Mouse (Mus musculus): ENCODE measurements around the gene Ift122. TPM values are rescaled to one million over a fixed set of nuclear protein-coding genes. Genes with fewer than 3 reads are reported as not detected.
"Not testable (repeated sequence)": the region's sequence is repeated elsewhere in the genome, so short reads cannot be mapped to it uniquely, and the experiment has no call there.

The Ift122 gene
- total RNA-seq, 2 experiments from 2014 or later = 13.2 to 18.6 TPM

- intact Hi-C loops (cut with DNase I) = no loop called here
Measured at GRCm38 (mm10) chr6:115838745-115839144, 14.5 kb upstream of the Ift122 start.

DNA sequence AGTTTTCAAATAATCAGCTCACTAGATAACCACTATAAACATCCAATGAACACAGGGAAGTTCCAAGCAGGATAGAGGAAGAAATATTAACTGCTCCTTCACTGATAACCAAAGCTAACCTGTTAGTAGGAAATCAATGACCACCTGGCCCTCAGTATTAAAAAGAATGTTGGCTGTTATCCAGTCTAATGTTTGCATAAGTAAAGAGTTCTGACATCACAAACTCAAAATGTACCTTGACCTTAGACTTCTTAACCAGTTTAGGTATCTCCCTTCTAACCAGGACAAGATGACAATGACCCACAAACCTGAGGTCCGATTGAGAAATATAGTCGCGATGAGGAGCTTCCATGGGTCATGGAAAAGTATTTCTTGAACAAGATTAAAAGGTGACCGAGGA, 8.3 kb upstream of the Ift122 start:
- intact Hi-C loops (cut with DNase I) = loop anchor here (5.0 kb wide), 1 partner anchor 287 kb away; no protein-coding TSS in a partner anchor

More at GRCm38 (mm10) chr6:115838745-115839144, 14.5 kb upstream of the Ift122 start:
- no peak for DNase-seq

GRCm38 (mm10) chr6:115846640-115847411, 6.4 kb upstream of the Ift122 start:
- intact Hi-C loops (cut with DNase I) = loop anchor here (2.0 to 5.0 kb wide), 2 partner anchors 160 to 285 kb away; no protein-coding TSS in a partner anchor
- peak; percentile 58 to 78 for DNase-seq

More for the DNA sequence above, 8.3 kb upstream of the Ift122 start:
- no peak for DNase-seq

DNA sequence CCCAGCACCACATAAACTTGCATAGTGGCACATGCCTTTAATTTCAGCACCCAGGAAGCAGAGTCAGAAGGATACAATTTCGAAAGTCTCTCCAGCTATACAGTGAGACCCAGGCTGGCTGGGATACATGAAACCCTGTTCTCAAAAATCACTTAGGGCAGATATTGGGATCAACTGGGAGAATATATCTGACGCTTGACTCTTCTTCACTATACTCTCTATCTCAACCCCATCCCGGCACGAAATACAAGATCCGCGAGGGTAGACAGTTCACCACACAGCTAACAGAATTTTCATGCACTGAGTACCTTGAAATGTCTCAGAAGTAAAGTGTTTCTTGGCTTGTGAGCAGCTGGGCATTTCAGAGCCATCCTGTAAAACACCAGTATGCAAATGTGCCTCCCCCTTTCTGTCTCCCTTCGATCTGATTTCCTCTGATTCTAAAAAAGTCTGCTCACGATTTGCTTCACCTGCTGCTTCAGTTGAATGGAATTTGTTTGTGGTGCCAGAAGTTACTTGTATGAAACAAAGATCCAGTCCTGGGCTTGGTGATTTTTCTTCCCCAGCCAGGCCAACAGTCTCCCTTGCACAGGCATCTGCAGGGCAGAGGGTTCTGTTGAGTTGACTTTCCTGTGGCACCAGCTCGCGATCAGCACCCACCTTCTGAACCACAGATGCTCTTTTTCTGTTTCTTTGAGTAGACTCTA, 4.5 kb upstream of the Ift122 start:
- intact Hi-C loops (cut with DNase I) = loop anchor here (5.0 kb wide), 1 partner anchor 284 kb away; no protein-coding TSS in a partner anchor
- no peak for DNase-seq

- intact Hi-C loops (cut with DNase I) = loop anchor here (5.0 kb wide), 2 partner anchors 105 to 140 kb away; no protein-coding TSS in a partner anchor
Measured at GRCm38 (mm10) chr6:115852446-115853090, 702 bp upstream of the Ift122 start.

DNA sequence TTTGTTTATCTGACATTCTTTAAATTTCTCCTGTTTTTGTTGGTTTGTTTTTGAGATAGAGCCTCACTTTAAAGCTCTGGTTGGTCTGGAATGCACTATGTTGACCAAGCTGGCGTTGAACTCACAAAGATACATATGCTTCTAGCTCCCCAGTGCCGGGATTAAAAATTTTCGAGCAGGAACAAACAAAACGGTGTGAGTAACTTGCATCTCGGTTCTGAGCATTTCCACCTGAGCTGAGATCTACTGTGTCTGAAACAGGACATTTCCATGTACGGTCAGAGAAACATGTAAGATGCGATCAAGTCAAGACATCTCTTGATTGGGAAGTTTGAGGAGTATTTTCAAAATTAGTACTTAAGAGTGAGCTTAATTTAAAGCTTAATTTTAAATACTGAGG, 715 bp downstream of the Ift122 start:
- no peak for DNase-seq
- intact Hi-C loops (cut with DNase I) = loop anchor here (5.0 kb wide), 2 partner anchors 103 to 138 kb away; no protein-coding TSS in a partner anchor

More at GRCm38 (mm10) chr6:115852446-115853090, 702 bp upstream of the Ift122 start:
- no peak for DNase-seq

DNA sequence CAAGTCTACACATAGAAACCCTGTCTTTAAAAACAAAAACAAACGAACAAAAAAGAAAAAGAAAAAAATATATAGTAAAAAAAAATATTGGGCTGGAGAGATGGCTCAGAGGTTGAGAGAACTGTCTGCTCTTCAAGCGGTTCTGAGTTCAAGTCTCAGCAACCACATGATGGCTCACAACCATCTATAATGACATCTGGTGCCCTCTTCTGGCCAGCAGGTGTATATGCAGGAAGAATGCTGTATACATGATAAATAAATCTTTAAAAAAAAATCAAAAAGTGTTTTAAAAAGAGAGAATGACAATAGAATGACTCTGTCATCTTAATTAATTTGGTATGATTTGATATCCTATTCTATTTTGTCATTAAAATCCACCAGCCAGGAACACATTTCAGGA, 1.2 kb downstream of the Ift122 start:
- peak; percentile 15 to 18 for DNase-seq

DNA sequence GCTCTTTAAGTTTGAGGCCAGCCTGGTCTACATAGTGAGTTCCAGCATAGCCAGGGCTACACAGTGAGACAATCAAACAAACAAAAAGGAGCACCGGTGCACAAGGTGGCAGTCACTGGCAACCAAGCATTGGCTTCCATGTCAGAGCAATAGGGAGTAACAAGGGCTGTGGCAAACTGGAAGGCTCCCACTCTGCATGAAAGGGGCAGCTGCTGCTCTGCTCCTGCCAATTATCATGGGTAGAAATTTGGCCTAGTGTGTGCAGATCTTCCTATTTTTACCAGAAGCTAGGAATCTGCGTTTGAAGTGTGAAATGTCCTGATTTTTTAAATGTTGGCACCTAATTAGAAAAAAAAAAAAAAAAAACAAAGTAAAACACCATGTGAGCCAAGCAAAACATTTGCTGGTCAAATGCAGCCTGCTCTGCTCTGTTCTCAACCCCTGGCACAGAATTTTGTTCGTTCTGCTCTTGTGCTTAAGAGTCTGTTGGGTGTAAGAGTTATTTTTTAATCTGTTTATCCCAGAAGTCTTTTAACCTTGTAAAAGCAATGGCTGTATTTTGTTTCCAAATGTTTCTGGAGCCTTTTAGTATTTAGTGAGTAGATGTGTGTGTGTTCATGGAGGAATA, 2.6 kb downstream of the Ift122 start:
- peak in 1 of 2 experiments; percentile 16 for DNase-seq
- intact Hi-C loops (cut with DNase I) = loop anchor here (2.0 to 5.0 kb wide), 2 partner anchors 29 to 41 kb away; no protein-coding TSS in a partner anchor

More for the DNA sequence above, 1.2 kb downstream of the Ift122 start:
- intact Hi-C loops (cut with DNase I) = loop anchor here (5.0 kb wide), 2 partner anchors 103 to 138 kb away; no protein-coding TSS in a partner anchor

GRCm38 (mm10) chr6:115856361-115856745, 3.1 kb downstream of the Ift122 start:
- intact Hi-C loops (cut with DNase I) = loop anchor here (2.0 to 5.0 kb wide), 2 partner anchors 28 to 41 kb away; no protein-coding TSS in a partner anchor
- DNase-seq = no peak

DNA sequence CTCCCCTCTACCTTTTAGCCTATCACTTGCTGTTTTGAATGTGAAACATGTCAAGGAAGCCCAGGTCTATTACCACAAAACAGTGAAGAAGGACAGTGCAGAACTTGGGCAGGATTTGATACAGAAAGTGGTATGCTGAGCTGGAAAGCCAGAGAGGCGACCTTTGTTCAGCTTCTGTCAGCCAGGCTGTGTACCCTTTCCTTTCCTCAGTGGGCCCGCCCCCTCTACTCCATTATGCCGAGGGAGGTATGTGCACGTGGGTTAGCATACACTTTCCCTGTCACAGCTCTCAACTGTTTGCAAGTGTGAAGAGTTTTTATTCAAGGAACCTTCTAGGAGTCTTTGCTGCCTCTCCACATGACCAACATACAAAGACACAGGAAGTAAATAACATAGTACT, 6.0 kb downstream of the Ift122 start:
- DNase-seq = no peak
- intact Hi-C loops (cut with DNase I) = loop anchor here (5.0 kb wide), 1 partner anchor 38 kb away; no protein-coding TSS in a partner anchor

- intact Hi-C loops (cut with DNase I) = no loop called here
- no peak for DNase-seq
Measured at GRCm38 (mm10) chr6:115860027-115860556, 6.8 kb downstream of the Ift122 start.

- intact Hi-C loops (cut with DNase I) = no loop called here
- DNase-seq = no peak
Measured at GRCm38 (mm10) chr6:115863340-115863841, 10.1 kb downstream of the Ift122 start.

DNA sequence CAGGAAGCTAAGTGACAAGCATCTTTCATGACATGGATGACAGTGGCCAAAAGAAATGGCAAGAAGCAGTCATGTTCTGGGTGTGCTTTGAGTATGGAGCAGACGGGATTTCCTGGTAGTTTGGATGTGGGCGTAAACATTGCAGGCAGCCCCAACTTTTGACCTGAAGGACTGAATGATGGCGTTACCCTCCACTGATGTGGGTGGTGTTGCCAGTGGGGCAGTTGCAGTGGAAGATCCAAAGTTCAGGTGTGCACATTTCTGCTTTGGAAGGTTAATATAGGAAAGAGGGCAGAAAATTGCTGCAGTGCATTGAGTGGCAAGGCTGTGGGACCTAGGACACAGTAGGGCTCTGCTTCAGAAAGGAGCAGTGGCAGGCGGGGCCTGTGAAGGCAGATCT, 12.0 kb downstream of the Ift122 start:
- intact Hi-C loops (cut with DNase I) = no loop called here
- DNase-seq = no peak

DNA sequence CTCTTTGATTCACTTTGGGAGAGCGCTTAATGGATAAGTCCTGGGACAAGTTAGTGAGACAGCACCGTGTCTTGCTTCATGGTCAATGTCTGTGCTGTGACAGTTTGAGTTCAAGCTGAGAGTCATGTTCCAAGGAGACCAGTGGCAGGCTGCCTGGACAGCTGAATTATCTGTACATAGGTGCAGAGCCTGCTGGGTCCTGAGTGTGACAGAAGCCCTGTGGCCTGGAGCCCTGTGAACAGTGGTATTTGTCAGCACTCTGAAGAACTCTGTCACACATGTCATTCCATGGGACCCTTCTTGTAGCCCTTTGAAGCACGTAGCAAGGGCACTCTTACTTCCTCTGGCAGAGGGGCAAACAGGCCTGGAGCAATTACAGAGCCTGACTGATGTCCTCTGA, 13.9 kb downstream of the Ift122 start:
- DNase-seq; intact Hi-C loops (cut with DNase I): not testable (repeated sequence)

- DNase-seq; intact Hi-C loops (cut with DNase I): not testable (repeated sequence)
Measured at GRCm38 (mm10) chr6:115871318-115871717, 18.0 kb downstream of the Ift122 start.

GRCm38 (mm10) chr6:115877239-115877638, 24.0 kb downstream of the Ift122 start:
- intact Hi-C loops (cut with DNase I) = no loop called here
- DNase-seq = no peak

DNA sequence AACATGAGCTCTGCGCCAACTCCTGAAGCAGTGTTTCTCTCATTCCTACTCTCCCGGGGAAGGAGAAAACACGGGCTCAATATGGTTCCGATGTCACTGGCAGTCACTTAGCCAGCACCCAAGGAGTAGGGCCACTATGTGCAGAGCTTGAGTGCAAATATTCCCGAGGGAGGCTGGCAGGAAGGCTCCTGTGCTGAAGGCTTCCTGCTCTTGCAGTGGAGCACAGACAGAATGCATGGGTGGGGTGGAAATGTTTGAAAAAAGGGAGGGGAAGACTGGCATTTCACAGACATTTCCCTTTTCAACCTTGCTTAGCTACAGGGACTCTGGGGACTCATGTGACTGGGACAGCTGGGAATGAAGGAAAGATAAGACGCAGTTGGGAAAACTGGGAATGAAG, 25.4 kb downstream of the Ift122 start:
- intact Hi-C loops (cut with DNase I) = no loop called here
- DNase-seq = no peak

DNA sequence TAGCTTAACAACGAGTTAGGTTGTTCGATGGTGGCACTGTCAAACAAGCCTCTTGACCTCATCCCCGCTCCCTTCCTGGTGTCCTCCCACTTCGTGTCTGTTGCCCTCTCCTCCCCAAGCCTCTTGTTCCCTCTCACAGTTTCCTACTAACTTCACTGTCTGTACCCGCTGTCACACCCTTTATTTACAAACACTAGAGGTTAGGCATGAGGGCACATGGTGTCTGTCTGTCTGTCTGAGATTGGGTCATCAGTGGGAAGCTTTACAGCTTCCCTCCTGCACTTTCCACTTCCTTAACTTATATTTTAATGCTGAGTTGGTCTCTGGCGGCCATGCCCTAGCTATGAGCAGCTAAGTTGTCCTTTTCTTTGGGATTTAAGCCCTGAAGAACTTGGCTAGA, 26.5 kb downstream of the Ift122 start:
- no peak for DNase-seq
- intact Hi-C loops (cut with DNase I) = no loop called here

- DNase-seq = no peak
- intact Hi-C loops (cut with DNase I) = no loop called here
Measured at GRCm38 (mm10) chr6:115880751-115881150, 27.5 kb downstream of the Ift122 start.
